Mouse (Mus musculus) monocyte, adult 5-6 weeks (primary cell): ENCODE measurements around the gene Gm3045. TPM values are rescaled to one million over a fixed set of nuclear protein-coding genes. Genes with fewer than 3 reads are reported as not detected.

Experiments used
- ATAC-seq: fragments of 153-309, 156-312 bp; replicated peaks from 2 replicates; pipeline ENCODE4 v1.8.0; 2017; ENCODE audit warnings: mild to moderate bottlenecking; ENCODE audit not compliant: low TSS enrichment, insufficient number of reproducible peaks, severe bottlenecking, poor library complexity, low FRiP score
- total RNA-seq: library from RNA; stranded (forward); fragments of 200-1000, 200-491, 200-594 nt; gene quantifications from 3 replicates; pipeline ENCODE4 v1.2.3, GENCODE M21; 2017

The Gm3045 gene
- total RNA-seq, 1 experiment from 2014 or later: not detected

DNA sequence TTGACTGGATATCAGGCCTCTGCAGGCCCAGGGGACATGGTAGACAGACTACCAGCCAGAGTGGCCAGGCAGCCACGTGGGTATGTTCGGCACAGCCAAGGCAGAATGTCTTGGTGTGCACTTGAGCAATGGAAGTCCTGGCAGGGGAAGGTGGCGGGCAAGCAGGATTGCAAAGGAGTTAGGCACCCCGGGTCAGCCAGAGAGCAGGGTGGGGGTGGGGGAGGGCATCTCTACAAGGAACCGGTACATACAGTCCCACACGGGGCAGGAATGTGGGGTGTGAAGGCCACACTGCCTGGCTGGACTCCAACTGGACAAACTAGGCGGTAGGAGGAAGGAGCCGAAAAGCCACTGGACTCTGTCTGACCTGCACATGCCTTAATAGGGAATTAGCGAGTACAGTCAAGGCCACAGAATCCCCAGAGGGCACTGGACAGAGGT is 7.9 kb downstream of the Gm3045 start:
- ATAC-seq: no peak

- no peak for ATAC-seq
Measured at GRCm38 (mm10) chr13:56435615-56436287, 9.4 kb downstream of the Gm3045 start.

- ATAC-seq: no peak
Measured at GRCm38 (mm10) chr13:56438211-56439075, 12.0 kb downstream of the Gm3045 start, which contains the start of gene Slc25a48. TSS of gene Slc25a48 (plus strand) at chr13:56438355.

- no peak for ATAC-seq
Measured at GRCm38 (mm10) chr13:56443411-56443810, 17.0 kb downstream of the Gm3045 start.

DNA sequence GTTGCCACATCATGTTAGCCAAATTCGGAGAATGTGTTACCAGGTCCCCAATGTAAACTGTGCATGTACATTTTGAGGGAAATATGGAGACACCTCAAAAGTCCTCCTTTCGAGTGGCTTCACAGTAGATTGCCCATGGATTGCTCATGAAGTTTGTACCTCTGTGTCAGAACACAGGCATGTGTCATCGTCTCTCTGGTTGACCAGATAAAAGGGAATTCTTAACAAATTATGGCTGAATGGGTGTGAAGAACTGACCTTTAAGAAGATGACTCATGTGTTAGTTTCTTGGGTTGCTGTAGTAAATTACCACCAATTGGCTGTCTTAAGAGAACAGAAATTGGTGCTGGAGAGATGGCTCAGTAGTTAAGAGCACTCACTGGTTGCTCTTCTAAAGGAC is 17.7 kb downstream of the Gm3045 start:
- ATAC-seq: no peak

- no peak for ATAC-seq
Measured at GRCm38 (mm10) chr13:56444996-56445395, 18.6 kb downstream of the Gm3045 start.

DNA sequence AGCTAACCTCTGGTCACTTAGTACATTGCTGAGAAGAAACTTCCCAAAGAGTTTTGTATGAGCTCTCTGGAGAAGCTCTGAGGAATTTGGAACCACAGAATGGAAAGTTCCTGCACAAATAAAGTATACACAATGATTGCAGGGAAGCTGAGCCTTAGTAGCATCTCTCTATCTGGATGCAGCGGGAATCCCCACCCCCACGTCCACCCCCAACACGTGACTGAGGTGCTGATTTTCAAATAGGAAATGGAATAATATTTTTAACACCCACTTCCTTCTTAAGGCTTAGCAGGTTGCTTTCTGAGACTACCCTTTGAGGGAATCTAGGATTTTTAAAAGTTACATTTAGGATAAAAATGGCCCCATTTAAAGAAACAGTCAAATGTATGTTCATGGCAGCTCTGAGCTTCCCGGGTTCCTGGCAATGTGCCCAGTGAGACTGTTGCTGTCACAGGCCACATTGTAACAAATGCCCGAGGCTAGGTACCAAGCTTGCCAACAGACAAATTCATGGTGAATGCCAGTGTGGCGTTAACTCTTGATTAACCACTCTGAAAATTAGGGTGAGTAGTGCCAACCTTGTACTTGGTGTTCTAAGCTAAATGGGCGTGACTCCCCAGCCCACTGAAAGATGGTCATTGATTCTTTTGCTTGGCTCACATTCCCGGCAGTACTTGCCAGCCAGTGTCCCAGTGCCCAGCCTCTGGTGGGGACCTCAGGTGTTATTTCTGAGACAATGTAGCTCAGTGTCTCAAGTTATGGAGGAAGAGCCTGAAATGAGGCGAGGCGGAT is 23.0 kb downstream of the Gm3045 start:
- no peak for ATAC-seq

DNA sequence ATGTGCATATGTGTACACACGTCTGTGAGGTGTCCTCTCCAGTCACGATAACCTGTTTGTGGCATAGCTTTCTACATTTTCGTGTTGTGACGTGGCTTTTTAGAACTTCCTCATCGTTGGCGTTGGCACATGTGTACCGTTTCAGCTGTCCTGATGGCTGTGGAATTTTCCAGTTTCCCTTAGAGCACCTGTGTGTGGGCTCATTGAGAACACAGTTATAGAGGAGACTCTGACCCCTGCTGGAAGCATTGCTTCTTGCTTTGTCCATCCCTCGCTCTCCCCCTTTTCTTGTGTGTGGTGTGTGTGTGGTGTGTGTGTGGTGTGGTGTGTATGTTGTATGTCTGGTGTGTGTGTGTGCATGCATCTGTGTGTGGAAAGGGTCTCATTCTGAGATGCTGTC is 23.6 kb downstream of the Gm3045 start:
- no peak for ATAC-seq

GRCm38 (mm10) chr13:56458001-56458400 is 31.6 kb downstream of the Gm3045 start:
- ATAC-seq: no peak

GRCm38 (mm10) chr13:56461460-56461859 is 35.1 kb downstream of the Gm3045 start:
- ATAC-seq: no peak

GRCm38 (mm10) chr13:56462791-56463190 is 36.4 kb downstream of the Gm3045 start:
- no peak for ATAC-seq

- no peak for ATAC-seq
Measured at GRCm38 (mm10) chr13:56463261-56463660, 36.9 kb downstream of the Gm3045 start.

DNA sequence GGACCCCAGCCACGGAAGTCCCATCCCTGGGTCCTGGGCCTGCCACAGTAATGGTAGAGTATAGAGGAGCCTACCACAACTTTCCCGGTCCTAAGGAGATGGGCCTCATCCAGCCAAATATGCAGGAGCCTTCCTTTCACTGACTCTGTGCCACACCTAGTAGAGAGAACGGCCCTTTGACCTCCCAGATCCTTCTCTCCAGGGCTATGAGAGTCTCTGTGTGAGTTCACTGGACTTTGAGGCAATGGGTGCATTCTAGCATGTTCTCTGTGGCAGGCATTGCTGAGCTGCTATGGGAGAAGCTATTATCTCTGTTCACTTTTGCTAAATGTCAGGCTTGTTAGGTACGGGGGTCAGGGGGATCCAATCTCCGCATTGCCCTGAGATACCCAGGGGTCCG is 37.4 kb downstream of the Gm3045 start:
- ATAC-seq: no peak

GRCm38 (mm10) chr13:56467786-56468185 is 41.4 kb downstream of the Gm3045 start:
- no peak for ATAC-seq

GRCm38 (mm10) chr13:56468536-56468935 is 42.1 kb downstream of the Gm3045 start:
- ATAC-seq: no peak

DNA sequence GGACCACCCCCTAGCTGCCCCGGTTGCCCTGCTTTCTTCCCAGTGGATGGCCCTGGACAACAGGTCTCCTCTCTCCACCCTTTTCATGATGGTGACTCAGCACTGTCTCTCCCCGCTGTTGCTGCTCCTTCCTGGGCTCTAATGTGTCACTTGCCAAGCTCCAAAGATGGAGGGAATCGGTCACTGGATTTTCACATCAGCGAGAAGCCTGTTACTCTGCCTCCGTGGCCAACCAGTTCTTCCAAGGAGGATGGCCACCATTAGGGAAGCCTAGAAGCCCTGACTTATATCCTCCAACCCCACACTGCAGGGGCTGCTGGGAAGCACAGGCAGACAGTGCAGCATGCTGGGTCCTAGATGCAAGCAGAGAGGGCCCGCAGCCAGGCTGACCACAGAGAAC is 44.8 kb downstream of the Gm3045 start:
- ATAC-seq: no peak

DNA sequence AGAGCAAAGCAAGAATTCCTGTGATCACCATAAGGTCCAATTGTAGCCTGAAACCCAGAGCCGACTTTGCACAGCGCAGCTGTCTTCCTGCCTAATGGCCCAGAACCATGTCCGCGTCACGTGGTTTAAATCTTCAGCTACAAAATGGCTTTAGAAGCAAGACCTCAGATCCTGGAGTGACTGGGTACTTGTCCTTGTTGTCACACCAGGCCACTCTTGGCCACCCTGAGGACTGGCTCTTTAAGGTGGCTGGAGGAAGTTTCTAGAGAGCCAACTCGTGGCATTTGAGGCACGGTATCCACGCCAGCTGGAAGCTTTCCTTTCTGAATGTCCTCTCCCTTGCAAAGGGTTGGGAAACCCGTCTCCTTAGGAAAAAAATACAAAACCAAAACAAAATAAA is 45.6 kb downstream of the Gm3045 start:
- no peak for ATAC-seq

GRCm38 (mm10) chr13:56472661-56473060 is 46.3 kb downstream of the Gm3045 start:
- ATAC-seq: no peak

- ATAC-seq: peak; percentile 61
Measured at GRCm38 (mm10) chr13:56475363-56475762, 49.0 kb downstream of the Gm3045 start.
